Mouse (Mus musculus): ENCODE results near the gene Igsf11. TPM values are rescaled to one million over a fixed set of nuclear protein-coding genes. Genes with fewer than 3 reads are reported as not detected.

Igsf11 gene
- total and polyA plus RNA-seq, 3 experiments = 0.05 to 0.19 TPM; not detected in 1

DNA sequence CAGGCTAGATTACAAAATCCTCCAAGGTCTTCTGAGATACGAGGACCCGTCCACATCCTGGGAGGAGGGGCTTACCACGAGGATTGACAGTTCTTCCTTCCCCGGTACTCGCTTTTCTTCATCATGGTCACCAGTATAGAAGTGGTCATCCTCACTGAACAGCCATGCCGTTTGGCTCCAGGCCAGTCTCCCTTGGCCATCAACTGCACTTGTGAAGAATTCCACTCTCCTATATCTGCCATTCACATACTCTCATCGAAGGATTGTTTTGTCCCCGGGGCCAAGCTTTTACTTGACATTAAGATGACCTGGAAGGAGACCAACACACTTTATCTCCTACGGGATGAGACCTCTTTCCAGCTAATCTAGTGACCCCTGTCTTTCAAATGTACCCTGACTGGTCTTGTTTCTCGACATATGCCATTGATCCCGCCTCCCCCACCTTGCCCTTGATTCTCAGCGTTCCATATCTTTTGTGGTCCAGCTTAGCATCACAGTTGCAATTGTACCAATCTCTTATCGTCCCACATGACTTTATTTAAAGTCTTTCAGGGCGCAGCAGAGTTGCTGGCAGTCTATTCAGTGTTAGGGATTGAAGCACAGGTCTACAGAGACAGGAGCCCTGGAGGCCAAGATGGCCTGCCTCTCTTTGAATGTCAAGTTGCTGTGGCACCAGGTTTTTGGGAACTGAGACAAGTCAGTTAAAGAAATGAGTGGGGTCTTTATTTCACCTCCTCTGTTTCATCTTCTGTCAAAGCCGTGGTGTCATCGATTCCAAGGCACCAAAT, 62.2 kb downstream of the Igsf11 start:
- dilution Hi-C loops (cut with MboI; ENCODE audit: extremely low pct_ligation_motif_present, extremely low pct_unique_long_range_greater_than_20kb, low sequenced_read_pairs) = no loop called here
- Histone ChIP-seq H3K9ac (ENCODE audit: insufficient read depth, low read depth) (no peak overlapping the region), H3K27ac (ENCODE audit: insufficient read depth, low read depth) (no peak overlapping the region), H3K9me3 (replicated peaks; ENCODE audit: low read length) (no peaks in the 10 kb centered on the region), H3K4me3 (replicated peaks in 1 of 3; ENCODE audit: low read depth in 2 of 3, low read length in 2 of 3, poor library complexity in 1 of 3) (no peak overlapping the region), H3K36me3 (replicated peaks in 1 of 2; ENCODE audit: control insufficient read depth in 1 of 2, insufficient read depth in 1 of 2, low read length in 1 of 2) (no peaks in the 10 kb centered on the region), H3K4me1 (ENCODE audit: control insufficient read depth in 1 of 2, insufficient read depth in 2 of 2) (no peaks in the 10 kb centered on the region; a peak in 1 of 4 replicates), H3K4me2 (ENCODE audit: insufficient read depth, low read depth, poor library complexity, severe bottlenecking) (no peak overlapping the region), H3K79me2 (replicated peaks; ENCODE audit: control insufficient read depth, extremely low read depth, insufficient read depth, poor library complexity, severe bottlenecking) (no peaks in the 10 kb centered on the region), H3K27me3 (replicated peaks) (peaks cover 6% of the 10 kb centered on the region)
- in situ Hi-C loops (cut with MboI; ENCODE audit: low pct_ligation_motif_present, low pct_unique_long_range_greater_than_20kb, low sequenced_read_pairs) = no loop called here
- no peak for DNase-seq (ENCODE audit: extremely low read depth)
- no peak for TF ChIP-seq EP300 (IDR thresholded peaks at IDR 0.05; ENCODE audit: low read length)
- no peak for TF ChIP-seq MAZ (IDR thresholded peaks at IDR 0.05; ENCODE audit: low read depth, low read length)
- no peak for TF ChIP-seq MAFK (IDR thresholded peaks at IDR 0.05; ENCODE audit: insufficient replicate concordance, low read length)
- TF ChIP-seq ELF1 (IDR thresholded peaks at IDR 0.05; ENCODE audit: low read depth, low read length) = no peak
- no peak for TF ChIP-seq MEF2A (IDR thresholded peaks at IDR 0.05; ENCODE audit: borderline replicate concordance, low read depth, low read length)
- no peak for TF ChIP-seq USF2 (conservative IDR thresholded peaks at IDR 0.05; ENCODE audit: low read depth, low read length)

- H3K27me3 ChIP-seq (replicated peaks) = peaks cover 6% of the 10 kb centered on the region
- no peak overlapping the region for H3K4me3 ChIP-seq (replicated peaks in 1 of 3; ENCODE audit: low read depth in 2 of 3, low read length in 2 of 3, poor library complexity in 1 of 3)
- no peak overlapping the region for H3K9ac ChIP-seq (ENCODE audit: insufficient read depth, low read depth)
- H3K36me3 ChIP-seq (replicated peaks in 1 of 2; ENCODE audit: control insufficient read depth in 1 of 2, insufficient read depth in 1 of 2, low read length in 1 of 2) = no peaks in the 10 kb centered on the region
- in situ Hi-C loops (cut with MboI; ENCODE audit: low pct_ligation_motif_present, low pct_unique_long_range_greater_than_20kb, low sequenced_read_pairs) (no loop called here), dilution Hi-C loops (cut with MboI; ENCODE audit: extremely low pct_ligation_motif_present, extremely low pct_unique_long_range_greater_than_20kb, low sequenced_read_pairs) (no loop called here)
- H3K79me2 ChIP-seq (replicated peaks; ENCODE audit: control insufficient read depth, extremely low read depth, insufficient read depth, poor library complexity, severe bottlenecking) = no peaks in the 10 kb centered on the region
- H3K27ac ChIP-seq (ENCODE audit: insufficient read depth, low read depth) = no peak overlapping the region
- no peak overlapping the region for H3K4me2 ChIP-seq (ENCODE audit: insufficient read depth, low read depth, poor library complexity, severe bottlenecking)
- no peak for DNase-seq (ENCODE audit: extremely low read depth)
- H3K4me1 ChIP-seq (ENCODE audit: control insufficient read depth in 1 of 2, insufficient read depth in 2 of 2) = no peaks in the 10 kb centered on the region; a peak in 1 of 4 replicates
- H3K9me3 ChIP-seq (replicated peaks; ENCODE audit: low read length) = no peaks in the 10 kb centered on the region
- TF ChIP-seq IRF4 (IDR thresholded peaks at IDR 0.05; ENCODE audit: low read depth, low read length) (no peak), EP300 (IDR thresholded peaks at IDR 0.05; ENCODE audit: low read length) (no peak), POLR2AphosphoS2 (IDR thresholded peaks at IDR 0.05; ENCODE audit: low read depth, low read length) (no peak), MXI1 (IDR thresholded peaks at IDR 0.05; ENCODE audit: low read depth, low read length) (no peak), USF1 (IDR thresholded peaks at IDR 0.05; ENCODE audit: low read depth, low read length) (no peak), JUND (conservative IDR thresholded peaks at IDR 0.05; ENCODE audit: low read depth, low read length) (no peak), RCOR1 (conservative IDR thresholded peaks at IDR 0.05; ENCODE audit: low read depth, low read length) (no peak), MEF2A (IDR thresholded peaks at IDR 0.05; ENCODE audit: borderline replicate concordance, low read depth, low read length) (no peak), BHLHE40 (IDR thresholded peaks at IDR 0.05; ENCODE audit: low read depth, low read length) (no peak), ZNF384 (IDR thresholded peaks at IDR 0.05; ENCODE audit: low read depth, low read length) (no peak), CHD1 (IDR thresholded peaks at IDR 0.05; ENCODE audit: low read depth, low read length) (no peak), GABPA (IDR thresholded peaks at IDR 0.05; ENCODE audit: insufficient replicate concordance, low read depth, low read length) (no peak), ETS1 (conservative IDR thresholded peaks at IDR 0.05; ENCODE audit: low read depth, low read length) (no peak), SIN3A (IDR thresholded peaks at IDR 0.05; ENCODE audit: low read length) (no peak), KAT2A (IDR thresholded peaks at IDR 0.05; ENCODE audit: insufficient replicate concordance, low read length) (no peak)
These were observed 62.8 kb downstream of the Igsf11 start for GRCm38 (mm10) chr16:38955296-38955695.

Data from CH12.LX (cell line).